Mouse (Mus musculus) heart, embryonic 11.5 days (tissue): ENCODE measurements around the gene Sel1l. TPM values are rescaled to one million over a fixed set of nuclear protein-coding genes. Genes with fewer than 3 reads are reported as not detected.

Source experiments
- ATAC-seq: fragments of 200-750 bp; cut with Nextera tagmentation; replicated peaks from 2 replicates; pipeline ENCODE4 v1.8.0; 2017; ENCODE audit warnings: moderate library complexity; ENCODE audit not compliant: insufficient number of reproducible peaks, low FRiP score, low TSS enrichment
- H3K27ac ChIP-seq: fragments of 300-500 bp; sonication (generic); 2 replicates; pipeline ENCODE4 v1.5.1; 2014; ENCODE audit warnings: mild to moderate bottlenecking, low read depth, low read length
- H3K27me3 ChIP-seq: fragments of 300-500 bp; sonication (generic); 2 replicates; pipeline ENCODE4 v1.6.1; 2014; ENCODE audit warnings: mild to moderate bottlenecking, low read length, mixed read lengths; ENCODE audit not compliant: control insufficient read depth, insufficient read depth
- H3K36me3 ChIP-seq: fragments of 300-500 bp; sonication (generic); 2 replicates; pipeline ENCODE4 v1.6.1; 2014; ENCODE audit warnings: mild to moderate bottlenecking, low read length, moderate library complexity, mixed read lengths; ENCODE audit not compliant: control insufficient read depth, insufficient read depth
- H3K4me1 ChIP-seq: fragments of 300-500 bp; sonication (generic); 2 replicates; pipeline ENCODE4 v1.6.1; 2014; ENCODE audit warnings: low read length; ENCODE audit not compliant: control insufficient read depth, insufficient read depth
- H3K4me2 ChIP-seq: fragments of 300-500 bp; sonication (generic); 2 replicates; pipeline ENCODE4 v1.6.1; 2014; ENCODE audit warnings: mild to moderate bottlenecking, moderate library complexity
- H3K4me3 ChIP-seq: fragments of 300-500 bp; sonication (generic); 2 replicates; pipeline ENCODE4 v1.5.1; 2014; ENCODE audit warnings: low read depth, low read length
- H3K9ac ChIP-seq: fragments of 300-500 bp; sonication (generic); 2 replicates; pipeline ENCODE4 v1.6.1; 2014; ENCODE audit warnings: mild to moderate bottlenecking, low read depth, low read length, moderate library complexity
- H3K9me3 ChIP-seq: fragments of 300-500 bp; sonication (generic); replicated peaks from 2 replicates; pipeline ENCODE4 v1.6.1; 2016; ENCODE audit warnings: low read length; ENCODE audit not compliant: control insufficient read depth
- WGBS: fragments of 180-500 bp; shearing (Covaris S2); extraction: QIAGEN DNeasy Blood & Tissue Kit; methylation state at CpG from one replicate; pipeline ENCODE4 v1.1.7; 2014; ENCODE audit not compliant: insufficient replicate concordance; 5-methylcytosine and 5-hydroxymethylcytosine counted together
- polyA plus RNA-seq: library from polyadenylated mRNA; unstranded; fragments of >200 nt; fragmentation: Nextera tagmentation; extraction: Ambion mirVana; gene quantifications from 2 replicates; pipeline ENCODE4 v1.2.1, GENCODE M21; 2014

The Sel1l gene
- polyA plus RNA-seq, 1 experiment from 2014 or later: 60.8 TPM

- Histone ChIP-seq H3K9me3 (no peaks in the 10 kb centered on the region), H3K4me2 (no peak overlapping the region), H3K27me3 (no peaks in the 10 kb centered on the region), H3K4me3 (no peak overlapping the region), H3K36me3 (no peaks in the 10 kb centered on the region), H3K9ac (no peak overlapping the region), H3K27ac (no peak overlapping the region), H3K4me1 (no peaks in the 10 kb centered on the region)
- 51% methylated on average over 8 of the region's 8 CpGs for WGBS
- no peak for ATAC-seq
These were observed 5.4 kb upstream of the Sel1l start for GRCm38 (mm10) chr12:91854330-91854729.

GRCm38 (mm10) chr12:91848394-91849044, 438 bp downstream of the Sel1l start:
- ATAC-seq: peak; percentile 69
- Histone ChIP-seq H3K4me3 (peak overlapping the region; percentile 73), H3K27me3 (no peaks in the 10 kb centered on the region), H3K9me3 (no peaks in the 10 kb centered on the region), H3K4me1 (peaks cover 5% of the 10 kb centered on the region; the same call in 1 of the 2 replicates), H3K9ac (peak overlapping the region; percentile 86), H3K27ac (peak overlapping the region; percentile 36), H3K36me3 (no peaks in the 10 kb centered on the region), H3K4me2 (peak overlapping the region; percentile 72)
- 4% methylated on average over 28 of the region's 33 CpGs for WGBS

- no peak overlapping the region for H3K4me3 ChIP-seq
- no peak for ATAC-seq
- H3K27me3 ChIP-seq: no peaks in the 10 kb centered on the region
- no peaks in the 10 kb centered on the region for H3K9me3 ChIP-seq
- WGBS: 88% methylated on average over 6 of the region's 6 CpGs
- peaks cover 5% of the 10 kb centered on the region; the same call in 1 of the 2 replicates for H3K4me1 ChIP-seq
- H3K36me3 ChIP-seq: 0 out of 2 replicates have a peak, but pooled peaks cover 3% of the 10 kb centered on the region
- no peak overlapping the region for H3K4me2 ChIP-seq
- no peak overlapping the region for H3K9ac ChIP-seq
- H3K27ac ChIP-seq: no peak overlapping the region
These were observed 2.9 kb downstream of the Sel1l start for GRCm38 (mm10) chr12:91846038-91846437.

GRCm38 (mm10) chr12:91845393-91845792, 3.6 kb downstream of the Sel1l start:
- Histone ChIP-seq H3K27ac (no peak overlapping the region), H3K4me3 (no peak overlapping the region), H3K27me3 (no peaks in the 10 kb centered on the region), H3K9ac (no peak overlapping the region), H3K36me3 (peaks cover 5% of the 10 kb centered on the region; the same call in 1 of the 2 replicates), H3K4me1 (peaks cover 5% of the 10 kb centered on the region; the same call in 1 of the 2 replicates), H3K4me2 (no peak overlapping the region), H3K9me3 (no peaks in the 10 kb centered on the region)
- WGBS: 90% methylated on average over 9 of the region's 9 CpGs
- ATAC-seq: no peak

GRCm38 (mm10) chr12:91844542-91844941, 4.4 kb downstream of the Sel1l start:
- H3K9me3 ChIP-seq: no peaks in the 10 kb centered on the region
- peaks cover 5% of the 10 kb centered on the region; the same call in 1 of the 2 replicates for H3K4me1 ChIP-seq
- WGBS: 72% methylated on average over 4 of the region's 4 CpGs
- ATAC-seq: no peak
- H3K4me3 ChIP-seq: no peak overlapping the region
- H3K4me2 ChIP-seq: no peak overlapping the region
- no peak overlapping the region for H3K9ac ChIP-seq
- no peaks in the 10 kb centered on the region for H3K27me3 ChIP-seq
- H3K27ac ChIP-seq: no peak overlapping the region
- H3K36me3 ChIP-seq: peaks cover 10% of the 10 kb centered on the region

- no peak overlapping the region for H3K9ac ChIP-seq
- peaks cover 13% of the 10 kb centered on the region for H3K36me3 ChIP-seq
- no peak overlapping the region for H3K4me2 ChIP-seq
- peaks cover 5% of the 10 kb centered on the region; the same call in 1 of the 2 replicates for H3K4me1 ChIP-seq
- WGBS: 94% methylated on average over 13 of the region's 13 CpGs
- no peak overlapping the region for H3K4me3 ChIP-seq
- H3K27me3 ChIP-seq: no peaks in the 10 kb centered on the region
- no peaks in the 10 kb centered on the region for H3K9me3 ChIP-seq
- no peak for ATAC-seq
- no peak overlapping the region for H3K27ac ChIP-seq
These were observed 5.1 kb downstream of the Sel1l start for GRCm38 (mm10) chr12:91843888-91844287.

GRCm38 (mm10) chr12:91841714-91842113, 7.2 kb downstream of the Sel1l start:
- no peaks in the 10 kb centered on the region for H3K9me3 ChIP-seq
- no peak for ATAC-seq
- H3K27me3 ChIP-seq: no peaks in the 10 kb centered on the region
- no peak overlapping the region for H3K4me3 ChIP-seq
- H3K9ac ChIP-seq: no peak overlapping the region
- H3K36me3 ChIP-seq: peaks cover 16% of the 10 kb centered on the region
- H3K4me1 ChIP-seq: no peaks in the 10 kb centered on the region
- no peak overlapping the region for H3K4me2 ChIP-seq
- 88% methylated on average over 6 of the region's 6 CpGs for WGBS
- H3K27ac ChIP-seq: no peak overlapping the region

GRCm38 (mm10) chr12:91838261-91838660, 10.7 kb downstream of the Sel1l start:
- no peak for ATAC-seq
- Histone ChIP-seq H3K4me3 (no peak overlapping the region), H3K27ac (no peak overlapping the region), H3K4me1 (no peaks in the 10 kb centered on the region), H3K4me2 (no peak overlapping the region), H3K9ac (no peak overlapping the region), H3K9me3 (no peaks in the 10 kb centered on the region), H3K27me3 (no peaks in the 10 kb centered on the region), H3K36me3 (peaks cover 16% of the 10 kb centered on the region)
- 70% methylated on average over 7 of the region's 7 CpGs for WGBS
